Mouse (Mus musculus) forebrain, embryonic 13.5 days (tissue): ENCODE measurements around the gene Tmem211. TPM values are rescaled to one million over a fixed set of nuclear protein-coding genes. Genes with fewer than 3 reads are reported as not detected.

Source experiments
- ATAC-seq: fragments of 200-750 bp; cut with Nextera tagmentation; 2 replicates; pipeline ENCODE4 v1.8.0; 2017
- H3K27ac ChIP-seq: fragments of 300-500 bp; sonication (generic); 2 replicates; pipeline ENCODE4 v1.5.1; 2015; ENCODE audit warnings: inconsistent platforms, mild to moderate bottlenecking, moderate library complexity
- H3K27me3 ChIP-seq: fragments of 300-500 bp; sonication (generic); 2 replicates; pipeline ENCODE4 v1.6.1; 2015; ENCODE audit warnings: mild to moderate bottlenecking, inconsistent platforms
- H3K36me3 ChIP-seq: fragments of 300-500 bp; sonication (generic); 2 replicates; pipeline ENCODE4 v1.6.1; 2015; ENCODE audit warnings: mild to moderate bottlenecking, inconsistent platforms; ENCODE audit not compliant: poor library complexity, severe bottlenecking
- H3K4me1 ChIP-seq: fragments of 300-500 bp; sonication (generic); 2 replicates; pipeline ENCODE4 v1.6.1; 2015; ENCODE audit warnings: inconsistent platforms
- H3K4me2 ChIP-seq: fragments of 300-500 bp; sonication (generic); 2 replicates; pipeline ENCODE4 v1.6.1; 2015; ENCODE audit warnings: inconsistent platforms, mild to moderate bottlenecking, moderate library complexity
- H3K4me3 ChIP-seq: fragments of 300-500 bp; sonication (generic); 2 replicates; pipeline ENCODE4 v1.5.1; 2015; ENCODE audit warnings: mild to moderate bottlenecking, inconsistent platforms
- H3K9ac ChIP-seq: fragments of 300-500 bp; sonication (generic); 2 replicates; pipeline ENCODE4 v1.6.1; 2015; ENCODE audit warnings: mild to moderate bottlenecking, inconsistent platforms
- H3K9me3 ChIP-seq: fragments of 300-500 bp; sonication (generic); replicated peaks from 2 replicates; pipeline ENCODE4 v1.6.1; 2016; ENCODE audit warnings: inconsistent platforms
- WGBS: fragments of 180-500 bp; shearing (Covaris S2); methylation state at CpG from one replicate; pipeline ENCODE4 v1.1.7; 2015; 5-methylcytosine and 5-hydroxymethylcytosine counted together
- polyA plus RNA-seq: library from polyadenylated mRNA; unstranded; fragments of >200 nt; fragmentation: Nextera tagmentation; extraction: Ambion mirVana; gene quantifications from 2 replicates; pipeline ENCODE4 v1.2.1, GENCODE M21; 2015

Tmem211 gene
- polyA plus RNA-seq, 1 experiment from 2014 or later, result not detected

DNA sequence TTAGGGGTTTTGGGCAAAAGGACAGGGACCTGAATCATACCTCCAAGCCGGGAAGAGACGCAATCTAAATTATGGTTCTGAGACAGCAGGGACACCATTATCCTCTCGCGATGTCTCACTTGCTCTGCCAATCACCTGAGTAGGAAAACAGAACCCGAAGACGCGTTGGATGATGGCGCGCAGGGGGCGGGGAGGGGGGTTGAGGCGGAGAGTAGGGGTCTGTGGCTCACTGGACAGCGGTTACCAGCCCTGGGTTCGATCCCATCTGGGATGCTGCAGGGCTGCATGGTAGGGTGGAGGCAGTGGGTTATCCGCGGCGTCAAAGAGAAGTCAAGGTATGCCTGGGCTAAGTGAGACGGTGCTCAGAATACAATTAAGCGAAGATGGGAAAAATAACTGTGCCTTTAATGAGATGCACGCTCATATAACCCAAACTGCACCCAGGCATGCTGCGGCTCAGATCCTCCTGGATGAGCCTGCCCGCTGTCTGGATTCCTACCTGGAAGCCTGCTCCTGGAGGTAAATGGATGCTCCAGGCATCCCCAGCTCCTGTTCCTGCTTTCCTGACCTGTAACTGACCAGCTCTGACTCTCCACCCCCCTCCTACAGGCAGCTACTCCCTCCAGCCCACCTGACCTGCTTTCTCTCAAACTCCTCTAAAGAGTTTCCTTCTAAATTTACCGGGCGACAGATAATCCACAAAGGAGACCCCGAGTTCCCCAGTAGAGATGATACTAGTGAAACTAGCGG, 848 bp upstream of the Tmem211 start:
- H3K4me3 ChIP-seq, result peak overlapping the region; percentile 20
- H3K27ac ChIP-seq, result no peak overlapping the region
- peak overlapping the region; percentile 59 for H3K9ac ChIP-seq
- H3K27me3 ChIP-seq, result no peaks in the 10 kb centered on the region
- no peaks in the 10 kb centered on the region for H3K9me3 ChIP-seq
- peak; percentile 34 for ATAC-seq
- H3K36me3 ChIP-seq, result no peaks in the 10 kb centered on the region
- H3K4me1 ChIP-seq, result peaks cover 14% of the 10 kb centered on the region
- 9% methylated on average over 25 of the region's 25 CpGs for WGBS
- peak overlapping the region; percentile 56 for H3K4me2 ChIP-seq

DNA sequence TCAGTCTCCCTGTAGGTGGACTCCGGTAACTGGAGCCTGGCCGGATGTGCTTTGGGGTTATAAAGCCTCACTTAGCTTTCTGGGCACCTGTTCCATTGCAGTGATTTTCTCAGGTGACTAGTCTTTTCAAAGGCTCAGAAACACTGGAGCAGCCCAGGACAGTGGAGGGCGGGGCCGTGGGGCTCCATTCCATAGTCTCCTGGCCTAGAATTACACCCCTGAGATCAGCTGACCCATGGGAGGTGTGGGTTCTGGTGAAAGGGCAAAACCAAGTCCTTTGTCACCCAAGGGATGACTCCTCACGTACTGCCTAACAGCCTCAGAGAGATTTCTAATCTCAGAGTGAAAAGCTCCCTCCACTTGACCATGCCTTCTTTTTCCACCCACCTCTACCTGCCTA, 3.5 kb downstream of the Tmem211 start:
- H3K36me3 ChIP-seq, result no peaks in the 10 kb centered on the region
- no peak overlapping the region for H3K4me2 ChIP-seq
- H3K4me1 ChIP-seq, result peaks cover 13% of the 10 kb centered on the region
- no peaks in the 10 kb centered on the region for H3K27me3 ChIP-seq
- no peak for ATAC-seq
- no peaks in the 10 kb centered on the region for H3K9me3 ChIP-seq
- H3K4me3 ChIP-seq, result no peak overlapping the region
- no peak overlapping the region for H3K27ac ChIP-seq
- no peak overlapping the region for H3K9ac ChIP-seq
- 87% methylated on average over 5 of the region's 5 CpGs for WGBS

DNA sequence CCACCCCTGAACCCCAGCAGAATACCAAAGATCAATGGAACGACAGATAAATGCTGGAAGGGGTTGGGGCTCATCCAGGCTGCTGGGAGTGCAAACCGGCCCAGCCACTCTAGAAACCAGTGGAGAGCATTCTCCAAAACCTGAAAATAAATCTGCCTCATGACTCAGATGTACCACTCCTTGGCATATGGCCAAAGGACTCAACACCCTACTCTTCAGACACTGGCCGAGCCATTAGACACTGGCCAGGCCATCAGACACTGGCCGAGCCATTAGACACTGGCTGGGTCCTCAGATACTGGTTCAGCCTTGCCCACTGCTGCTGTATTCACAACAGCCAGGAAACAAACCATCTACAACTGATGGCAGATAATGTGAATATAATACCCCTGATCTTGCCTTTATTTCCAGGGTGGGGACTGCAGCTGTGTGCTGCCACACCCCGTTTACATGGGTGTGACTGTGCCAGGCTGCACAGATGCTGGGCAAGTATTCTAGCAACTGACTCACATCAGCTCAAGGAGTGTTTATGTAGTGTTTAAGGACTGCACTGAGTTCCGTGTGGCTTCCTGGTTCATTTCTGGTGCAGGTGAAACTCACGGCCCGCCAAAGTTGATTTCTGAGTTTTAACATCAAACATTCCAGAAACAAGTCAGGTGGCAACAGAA, 22.7 kb downstream of the Tmem211 start:
- WGBS, result 93% methylated on average over 8 of the region's 8 CpGs

DNA sequence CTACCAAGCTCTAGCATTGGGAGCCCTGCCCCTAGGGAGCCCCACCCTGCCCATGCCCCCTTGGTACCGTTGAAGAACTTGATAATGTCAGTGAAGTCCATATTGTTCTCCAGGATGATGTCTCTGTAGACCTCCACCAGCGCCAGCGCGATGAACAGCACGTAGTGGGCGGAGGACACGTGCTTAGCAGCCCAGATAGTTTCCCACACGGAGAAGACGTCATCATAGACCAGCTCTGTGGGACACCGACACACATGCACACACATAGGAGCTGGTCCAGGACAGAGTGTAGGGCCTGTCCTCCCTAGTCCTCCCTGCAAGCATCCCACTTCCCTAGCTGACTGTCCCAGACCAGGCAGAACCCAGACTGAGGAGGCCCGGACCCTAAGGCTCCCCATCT, 24.1 kb downstream of the Tmem211 start:
- H3K36me3 ChIP-seq, result 0 out of 2 replicates have a peak, but pooled peaks cover 16% of the 10 kb centered on the region
- 95% methylated on average over 11 of the region's 11 CpGs for WGBS
- H3K9me3 ChIP-seq, result no peaks in the 10 kb centered on the region
- H3K4me3 ChIP-seq, result no peak overlapping the region
- no peak overlapping the region for H3K4me2 ChIP-seq
- no peak overlapping the region for H3K9ac ChIP-seq
- H3K4me1 ChIP-seq, result no peaks in the 10 kb centered on the region
- H3K27me3 ChIP-seq, result no peaks in the 10 kb centered on the region
- ATAC-seq, result no peak
- no peak overlapping the region for H3K27ac ChIP-seq

More for the DNA sequence above, 22.7 kb downstream of the Tmem211 start:
- H3K36me3 ChIP-seq, result peaks cover 18% of the 10 kb centered on the region; the same call in 1 of the 2 replicates
- no peaks in the 10 kb centered on the region for H3K27me3 ChIP-seq
- H3K27ac ChIP-seq, result no peak overlapping the region
- no peaks in the 10 kb centered on the region for H3K4me1 ChIP-seq
- no peak overlapping the region for H3K4me2 ChIP-seq
- H3K4me3 ChIP-seq, result no peak overlapping the region
- ATAC-seq, result no peak
- H3K9ac ChIP-seq, result no peak overlapping the region
- no peaks in the 10 kb centered on the region for H3K9me3 ChIP-seq

DNA sequence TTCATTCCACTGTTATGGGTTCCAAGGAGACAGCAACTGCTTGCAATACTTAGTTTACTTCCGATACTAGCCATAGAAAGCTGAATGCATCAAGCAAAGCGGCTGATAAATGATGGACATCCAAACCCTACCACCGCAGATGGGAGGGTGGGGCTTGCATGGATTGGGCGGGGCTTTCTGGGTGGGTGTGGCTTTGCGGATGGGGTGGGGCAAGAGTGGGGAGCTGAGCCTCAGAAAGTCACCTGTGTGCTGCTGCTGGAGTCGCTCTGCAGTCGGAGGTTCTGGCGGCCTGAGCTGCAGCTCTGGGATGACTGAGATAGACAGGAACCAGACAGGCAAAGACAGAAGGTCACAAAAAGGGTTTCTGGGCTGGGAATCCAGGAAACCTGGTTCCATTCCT, 38.9 kb downstream of the Tmem211 start:
- H3K9me3 ChIP-seq, result 0 out of 2 replicates have a peak, but pooled peaks cover 6% of the 10 kb centered on the region
- no peak overlapping the region for H3K27ac ChIP-seq
- no peak overlapping the region for H3K4me3 ChIP-seq
- H3K4me2 ChIP-seq, result no peak overlapping the region
- no peaks in the 10 kb centered on the region for H3K4me1 ChIP-seq
- no peak for ATAC-seq
- H3K9ac ChIP-seq, result no peak overlapping the region
- no peaks in the 10 kb centered on the region for H3K27me3 ChIP-seq
- 93% methylated on average over 8 of the region's 8 CpGs for WGBS
- peaks cover 45% of the 10 kb centered on the region for H3K36me3 ChIP-seq

DNA sequence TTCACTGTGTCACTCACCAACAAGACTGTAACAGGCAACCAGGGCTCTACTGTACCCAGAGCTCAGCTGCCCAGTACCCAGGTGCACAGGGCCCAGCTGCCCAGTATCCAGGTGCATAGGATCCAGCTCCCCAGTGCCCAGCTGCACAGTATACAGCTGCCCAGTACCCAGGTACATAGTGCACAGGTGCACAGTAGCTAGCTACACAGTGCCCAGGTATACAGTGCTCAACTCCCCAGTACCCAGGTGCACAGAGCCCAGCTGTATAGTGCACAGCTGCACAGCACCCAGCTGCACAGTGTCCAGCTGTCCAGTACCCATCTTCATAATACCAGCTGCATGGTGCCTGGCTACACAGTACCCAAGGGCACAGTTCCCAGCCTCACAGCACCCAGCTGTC, 41.5 kb downstream of the Tmem211 start:
- no peak overlapping the region for H3K9ac ChIP-seq
- H3K4me3 ChIP-seq, result no peak overlapping the region
- H3K4me1 ChIP-seq, result no peaks in the 10 kb centered on the region
- ATAC-seq, result 0 out of 2 replicates have a peak, but pooled peaks have one; percentile 30
- no peak overlapping the region for H3K27ac ChIP-seq
- 0 out of 2 replicates have a peak, but pooled peaks cover 6% of the 10 kb centered on the region for H3K9me3 ChIP-seq
- no peak overlapping the region for H3K4me2 ChIP-seq
- H3K27me3 ChIP-seq, result no peaks in the 10 kb centered on the region
- peaks cover 46% of the 10 kb centered on the region for H3K36me3 ChIP-seq

DNA sequence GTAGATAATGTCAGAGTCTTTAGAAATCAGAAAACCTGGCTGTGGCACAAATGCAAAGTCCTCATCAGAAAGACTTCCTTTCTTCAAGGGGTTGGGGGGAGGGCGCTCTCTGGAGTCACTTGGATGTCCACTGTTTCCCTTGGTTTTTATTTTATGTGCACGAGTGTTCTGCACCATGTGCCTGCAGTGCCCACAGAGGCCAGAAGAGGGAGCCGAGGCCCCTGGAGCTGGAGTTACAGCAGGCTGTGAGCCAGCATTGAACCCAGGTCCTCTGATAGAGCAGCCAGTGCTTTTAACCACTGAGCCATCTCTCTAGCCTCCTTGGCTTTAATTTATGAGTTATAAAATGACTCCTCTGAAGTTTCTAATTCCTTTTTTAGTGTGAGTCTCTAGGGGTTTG, 43.3 kb downstream of the Tmem211 start:
- Histone ChIP-seq H3K4me2 (no peak overlapping the region), H3K4me3 (no peak overlapping the region), H3K36me3 (peaks cover 44% of the 10 kb centered on the region), H3K9me3 (0 out of 2 replicates have a peak, but pooled peaks cover 6% of the 10 kb centered on the region), H3K27me3 (no peaks in the 10 kb centered on the region), H3K27ac (no peak overlapping the region), H3K4me1 (no peaks in the 10 kb centered on the region), H3K9ac (no peak overlapping the region)
- 70% methylated on average over 3 of the region's 3 CpGs for WGBS
- ATAC-seq, result no peak

DNA sequence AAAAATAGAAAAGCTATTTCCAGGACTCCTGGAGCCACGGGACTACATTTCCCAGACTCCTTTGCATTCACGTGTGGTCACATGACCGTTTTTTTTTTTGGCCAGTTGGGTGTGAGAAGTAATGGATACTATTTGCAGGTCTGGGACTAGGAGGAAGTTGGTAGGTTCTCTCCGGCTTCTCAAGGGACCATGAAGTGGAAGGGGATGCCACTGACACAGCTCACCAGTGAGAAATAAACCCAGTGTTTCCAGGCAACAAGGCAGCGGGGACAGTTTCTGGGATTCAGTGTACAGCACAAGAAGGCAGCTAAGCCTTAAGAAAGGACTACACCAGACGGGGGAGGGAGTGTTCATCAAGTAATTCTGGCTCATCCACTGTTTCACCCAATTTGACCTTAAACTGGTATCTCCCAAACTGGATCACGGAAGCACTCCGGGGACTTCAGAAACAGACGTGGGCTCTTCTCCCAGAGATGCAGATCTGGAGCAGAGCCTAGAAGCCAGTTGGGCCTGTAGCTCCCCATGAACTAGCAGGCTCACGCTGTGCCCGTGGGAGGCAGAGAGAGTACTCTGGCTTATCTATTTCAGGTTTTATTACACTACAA, 44.6 kb downstream of the Tmem211 start:
- Histone ChIP-seq H3K4me1 (no peaks in the 10 kb centered on the region), H3K27ac (no peak overlapping the region; the same call in 1 of the 2 replicates), H3K9me3 (0 out of 2 replicates have a peak, but pooled peaks cover 6% of the 10 kb centered on the region), H3K9ac (no peak overlapping the region), H3K36me3 (peaks cover 44% of the 10 kb centered on the region), H3K4me2 (no peak overlapping the region), H3K4me3 (no peak overlapping the region), H3K27me3 (no peaks in the 10 kb centered on the region)
- ATAC-seq, result no peak
- WGBS, result 76% methylated on average over 11 of the region's 11 CpGs

DNA sequence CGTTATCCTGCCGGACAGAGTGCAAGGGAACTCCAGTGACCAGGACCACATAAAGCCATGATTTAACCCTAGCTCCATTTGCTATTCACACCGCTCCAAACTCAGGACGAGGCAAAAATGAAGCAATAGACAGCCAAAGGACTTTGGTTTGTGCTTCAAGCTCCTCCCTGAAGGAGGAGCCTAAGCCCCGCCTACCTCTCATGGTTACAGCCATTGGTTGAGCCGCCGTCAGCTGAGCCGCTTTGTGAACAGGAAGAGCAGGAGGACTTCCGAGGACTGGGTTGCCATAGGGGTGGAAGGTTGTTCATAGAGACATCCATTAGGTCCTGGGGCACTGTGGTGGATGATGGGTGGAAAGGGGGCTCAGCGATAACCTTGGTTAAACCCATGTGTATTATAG, 49.1 kb downstream of the Tmem211 start:
- Histone ChIP-seq H3K9ac (no peak overlapping the region), H3K4me2 (no peak overlapping the region), H3K9me3 (no peaks in the 10 kb centered on the region), H3K4me1 (0 out of 2 replicates have a peak, but pooled peaks cover 10% of the 10 kb centered on the region), H3K36me3 (peaks cover 54% of the 10 kb centered on the region), H3K27ac (no peak overlapping the region), H3K27me3 (no peaks in the 10 kb centered on the region), H3K4me3 (no peak overlapping the region)
- WGBS, result 76% methylated on average over 10 of the region's 10 CpGs
- ATAC-seq, result no peak

DNA sequence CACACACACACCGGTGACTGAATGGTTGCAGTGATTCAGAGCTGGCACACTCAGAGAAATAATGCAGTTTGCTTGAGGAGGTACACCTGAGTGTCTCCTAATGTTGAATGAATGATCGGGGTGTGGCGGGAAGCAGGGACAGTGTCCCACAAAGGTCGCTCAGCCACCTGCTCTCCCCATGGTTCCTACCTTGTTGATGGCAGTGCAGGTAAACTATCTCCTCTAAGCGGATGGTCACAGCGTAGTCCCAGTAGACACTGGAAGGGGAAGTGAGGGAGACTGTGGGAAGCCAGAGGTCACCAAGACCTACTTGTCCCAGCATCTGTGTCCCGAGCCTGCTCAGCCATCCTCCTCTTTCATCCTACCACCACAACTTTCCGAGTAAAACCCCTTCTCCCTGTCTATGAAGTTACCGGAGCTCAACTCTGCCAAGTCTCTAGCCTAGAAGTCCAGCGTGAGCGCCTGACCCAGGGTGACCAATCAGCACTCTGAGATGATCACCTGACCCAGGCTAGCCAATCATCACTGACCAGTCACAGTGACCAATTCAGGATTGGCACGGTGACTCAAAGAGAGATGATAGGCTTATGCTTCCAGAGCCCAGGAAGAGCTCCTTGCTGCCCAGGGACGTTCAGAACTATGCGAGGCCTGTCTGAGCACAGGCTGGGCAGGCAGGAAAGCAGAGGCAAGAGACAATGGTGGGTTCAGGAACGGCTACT, 53.6 kb downstream of the Tmem211 start:
- peak; percentile 65 for ATAC-seq
- Histone ChIP-seq H3K4me1 (0 out of 2 replicates have a peak, but pooled peaks cover 10% of the 10 kb centered on the region), H3K27me3 (peaks cover 6% of the 10 kb centered on the region; the same call in 1 of the 2 replicates), H3K4me2 (peak overlapping the region; percentile 46), H3K36me3 (peaks cover 38% of the 10 kb centered on the region), H3K9me3 (no peaks in the 10 kb centered on the region), H3K9ac (0 out of 2 replicates have a peak overlapping the region, but pooled peaks have one; percentile 10), H3K4me3 (peak overlapping the region; percentile 22), H3K27ac (no peak overlapping the region)
- 32% methylated on average over 15 of the region's 15 CpGs for WGBS

DNA sequence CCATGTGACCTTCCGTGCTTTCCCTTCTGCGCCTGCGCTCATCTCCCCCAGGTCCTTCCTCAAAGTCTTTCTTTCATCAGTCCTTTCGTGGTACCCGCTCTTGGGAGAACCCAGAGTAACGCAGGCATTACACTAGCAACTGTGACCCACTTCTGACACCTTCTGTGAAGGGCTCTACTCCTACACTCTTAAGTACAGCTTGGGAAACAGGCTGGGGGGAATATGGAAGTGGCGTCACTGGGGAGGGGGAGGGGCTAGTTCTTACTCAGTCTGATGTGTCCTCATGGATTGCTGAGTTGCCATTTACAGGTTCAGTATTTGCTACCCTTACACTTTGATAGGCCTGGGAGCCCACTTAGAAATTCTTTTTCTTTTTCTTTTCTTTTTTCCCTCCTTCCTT, 54.8 kb downstream of the Tmem211 start:
- peaks cover 26% of the 10 kb centered on the region; the same call in 1 of the 2 replicates for H3K36me3 ChIP-seq
- no peak for ATAC-seq
- H3K4me3 ChIP-seq, result no peak overlapping the region
- peaks cover 6% of the 10 kb centered on the region; the same call in 1 of the 2 replicates for H3K27me3 ChIP-seq
- WGBS, result 95% methylated on average over 7 of the region's 7 CpGs
- no peaks in the 10 kb centered on the region for H3K9me3 ChIP-seq
- H3K4me2 ChIP-seq, result no peak overlapping the region
- no peak overlapping the region for H3K27ac ChIP-seq
- no peak overlapping the region for H3K9ac ChIP-seq
- 0 out of 2 replicates have a peak, but pooled peaks cover 11% of the 10 kb centered on the region for H3K4me1 ChIP-seq
